Mouse (Mus musculus) adrenal gland, postnatal 14 days (tissue): Measurements from ENCODE around the gene Fkbp7. TPM values are rescaled to one million over a fixed set of nuclear protein-coding genes. Genes with fewer than 3 reads are reported as not detected.
"Not testable (repeated sequence)": the region's sequence is repeated elsewhere in the genome, so short reads cannot be mapped to it uniquely, and the experiment has no call there.

ENCODE experiments used
- DNase-seq: peaks from one replicate; pipeline ENCODE4 v3.0.0; 2021; ENCODE audit warnings: mixed read lengths
- total RNA-seq: library from RNA; stranded (reverse); gene quantifications from 2 replicates; pipeline ENCODE4 v1.2.3, GENCODE M21; 2021

The Fkbp7 gene
- total RNA-seq, 1 experiment from 2014 or later = 30.2 TPM

DNA sequence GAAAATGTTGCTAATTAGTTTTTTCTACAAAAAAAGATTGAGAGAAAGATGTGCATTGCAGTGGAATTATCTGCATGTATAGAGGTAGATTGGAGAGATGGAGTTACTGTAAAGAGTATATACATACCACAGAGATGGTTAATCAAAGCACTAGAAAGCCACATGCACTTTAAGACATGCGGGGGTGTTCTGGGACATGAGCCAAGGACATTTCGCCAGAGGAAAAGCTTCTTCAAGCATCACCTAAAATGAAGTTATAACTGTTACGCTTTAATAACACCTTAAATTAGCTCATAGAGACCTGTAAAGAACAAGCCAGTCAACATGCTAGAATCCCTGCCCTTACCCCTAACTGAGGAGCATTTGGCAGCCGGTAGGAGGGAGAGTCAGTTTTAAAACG, 5.7 kb downstream of the Fkbp7 start:
- DNase-seq = no peak

GRCm38 (mm10) chr2:76665531-76665930, 7.4 kb downstream of the Fkbp7 start:
- DNase-seq = no peak

DNA sequence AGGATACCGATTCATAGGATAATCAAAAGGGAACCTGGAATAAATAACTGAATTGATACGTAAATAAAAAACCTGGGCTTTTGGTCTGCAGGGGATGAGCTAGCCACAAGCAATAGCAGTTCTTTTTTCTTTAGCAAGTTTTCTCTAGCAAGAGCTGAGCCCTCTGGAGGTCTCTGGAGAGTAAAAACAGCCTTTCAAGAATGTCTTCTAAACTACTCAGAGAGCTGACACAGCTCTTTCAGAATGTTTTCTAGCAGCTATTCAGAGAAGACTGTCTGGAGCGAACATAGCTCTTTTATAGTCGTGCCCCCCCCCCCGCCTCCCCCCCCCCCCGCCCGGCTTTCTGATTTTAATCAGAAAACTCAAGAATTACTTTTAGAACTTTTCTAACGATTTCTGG, 13.5 kb downstream of the Fkbp7 start:
- DNase-seq = no peak

DNA sequence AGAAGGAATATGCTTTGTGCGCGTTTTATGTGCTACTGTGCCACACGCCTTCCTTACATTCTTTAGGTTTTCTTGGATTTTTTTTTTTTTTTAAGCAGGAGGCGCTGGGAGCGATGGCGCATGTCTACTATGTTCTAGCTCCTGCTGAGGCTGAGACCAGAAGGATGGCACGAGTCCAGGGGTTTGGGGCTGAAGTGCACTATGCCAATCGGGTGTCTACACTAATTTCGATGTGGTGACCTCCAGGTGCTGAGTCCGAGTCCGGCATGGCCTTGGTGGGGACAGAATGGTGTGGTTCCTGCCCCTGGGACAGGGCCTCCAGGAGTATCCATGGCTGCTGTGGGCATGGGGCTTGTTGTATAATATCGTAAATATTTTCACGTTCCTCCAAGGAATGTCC, 14.4 kb downstream of the Fkbp7 start:
- no peak for DNase-seq

GRCm38 (mm10) chr2:76655982-76656381, 16.9 kb downstream of the Fkbp7 start:
- DNase-seq = peak; percentile 33

DNA sequence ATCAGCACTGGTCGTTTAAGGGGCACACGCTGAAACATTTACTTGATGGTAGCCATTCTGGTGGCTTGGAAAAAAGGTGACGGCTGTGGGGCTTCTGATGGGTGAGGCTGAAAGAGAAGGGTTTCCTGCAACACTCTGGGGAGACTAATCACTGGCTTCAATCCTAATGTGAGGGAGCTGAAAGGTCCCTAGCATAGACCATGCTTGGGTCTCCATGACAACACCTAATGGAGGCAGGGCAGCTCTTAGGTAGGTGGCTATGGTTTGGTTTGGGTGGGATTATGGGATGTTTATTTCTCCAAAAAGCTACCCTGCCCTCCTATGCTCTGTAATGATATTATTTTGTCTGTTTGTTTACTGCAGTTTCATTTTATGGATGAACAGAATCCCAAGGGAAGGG, 17.5 kb downstream of the Fkbp7 start:
- no peak for DNase-seq

DNA sequence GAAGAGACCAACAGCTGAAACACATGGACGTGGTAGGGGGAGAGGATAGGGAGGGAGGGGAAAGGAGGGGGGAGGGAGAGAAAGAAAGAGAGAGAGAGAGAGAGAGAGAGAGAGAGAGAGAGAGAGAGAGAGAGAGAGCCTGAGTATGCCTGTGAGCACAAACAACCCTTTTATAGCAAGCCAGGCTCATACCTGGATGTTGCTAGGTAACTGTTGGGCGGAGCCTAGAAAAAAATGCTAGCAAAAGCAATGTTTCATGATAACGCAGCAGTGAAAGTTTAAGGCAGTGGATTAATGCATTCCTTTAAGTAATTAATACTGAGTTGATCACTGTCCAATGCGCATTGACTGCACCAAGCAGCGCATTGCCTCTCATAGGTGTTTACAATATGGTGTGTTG, 18.3 kb downstream of the Fkbp7 start:
- no peak for DNase-seq

- no peak for DNase-seq
These were observed 19.8 kb downstream of the Fkbp7 start for GRCm38 (mm10) chr2:76653070-76653469.

- DNase-seq = no peak
These were observed 24.2 kb downstream of the Fkbp7 start for GRCm38 (mm10) chr2:76648666-76649141.

DNA sequence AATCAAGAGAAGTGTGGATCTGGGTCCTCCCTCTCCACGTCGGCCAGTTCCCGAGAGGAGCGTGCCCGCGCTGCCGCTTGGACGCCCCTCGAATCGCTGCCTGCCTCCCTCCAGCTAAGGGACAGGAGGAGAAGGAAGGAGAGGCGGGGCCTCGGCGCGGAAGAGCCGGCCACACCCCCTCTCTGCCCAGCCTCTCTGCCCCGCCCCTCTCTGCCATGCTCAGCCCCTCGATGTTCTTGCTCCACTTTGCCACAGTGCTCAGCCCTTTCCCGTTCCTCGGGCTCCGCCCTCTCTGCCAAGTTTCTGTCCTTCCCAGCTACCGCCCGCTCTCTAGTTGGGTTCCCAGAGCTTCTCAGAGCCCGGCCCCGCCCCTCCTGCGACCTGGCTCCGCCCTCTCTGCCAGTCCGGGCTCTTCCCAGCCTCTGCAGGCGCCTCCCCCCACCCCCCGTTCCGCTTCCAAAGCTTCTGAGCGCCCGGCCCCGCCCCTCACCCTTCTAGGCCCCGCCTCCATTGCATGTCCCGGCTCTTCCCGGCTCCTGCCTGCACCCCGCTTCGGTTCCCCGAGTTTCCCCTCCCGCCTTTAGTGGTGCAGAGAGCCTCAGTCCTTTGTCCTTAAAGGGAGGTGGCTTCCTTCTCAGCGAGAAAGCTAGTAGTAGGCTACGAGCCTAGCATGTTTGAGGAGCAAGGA, 24.9 kb downstream of the Fkbp7 start, which contains the start of the genes Prkra and Pjvk:
Gene Prkra (minus strand): TSS at position 133 of the 688 bp plus-strand sequence.
Gene Pjvk (plus strand): TSS at position 594 of the 688 bp plus-strand sequence.
- peak; percentile 99 for DNase-seq

- DNase-seq = no peak
These were observed 25.5 kb downstream of the Fkbp7 start for GRCm38 (mm10) chr2:76647441-76647869.

- no peak for DNase-seq
These were observed 29.1 kb downstream of the Fkbp7 start for GRCm38 (mm10) chr2:76643801-76644200.

DNA sequence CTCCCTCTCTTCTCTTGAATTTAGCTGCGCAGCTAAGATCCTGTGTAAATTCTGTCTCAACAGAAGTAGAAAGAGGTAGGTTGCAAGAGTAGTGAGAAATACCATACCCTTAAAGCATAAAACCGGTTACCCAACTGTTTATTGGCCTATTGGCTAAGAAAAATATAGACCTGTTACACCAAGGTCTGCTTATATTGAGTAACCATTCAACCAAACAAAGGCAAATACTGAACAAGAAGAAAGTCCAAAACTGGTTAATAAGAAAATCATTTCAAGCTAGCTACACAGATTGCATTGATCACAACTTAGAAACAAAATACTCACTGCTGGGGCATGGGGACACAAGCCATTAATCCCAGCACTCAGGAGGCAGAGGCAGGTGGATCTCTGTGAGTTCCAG, 33.3 kb downstream of the Fkbp7 start:
- no peak for DNase-seq

- DNase-seq = peak; percentile 23
These were observed 41.3 kb downstream of the Fkbp7 start for GRCm38 (mm10) chr2:76631600-76631999.

DNA sequence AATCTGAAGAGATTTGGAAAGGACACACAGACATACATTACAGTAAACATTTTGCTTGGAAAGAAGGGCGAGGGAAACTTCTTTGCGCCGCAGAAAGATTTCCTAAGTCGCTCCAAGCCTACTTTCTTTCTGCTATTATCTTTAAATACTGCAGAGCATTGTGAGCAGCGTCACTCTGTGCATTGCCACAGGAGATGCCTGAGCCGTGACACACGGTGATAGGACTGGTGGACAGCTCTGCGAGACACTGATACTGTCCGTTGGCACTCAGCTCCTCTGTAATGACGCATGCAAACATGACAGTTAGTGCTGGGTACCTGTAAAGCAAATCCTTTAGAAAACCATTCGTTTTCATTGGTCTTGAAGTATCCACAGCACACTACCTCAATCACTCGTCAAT, 42.6 kb downstream of the Fkbp7 start:
- DNase-seq = no peak

DNA sequence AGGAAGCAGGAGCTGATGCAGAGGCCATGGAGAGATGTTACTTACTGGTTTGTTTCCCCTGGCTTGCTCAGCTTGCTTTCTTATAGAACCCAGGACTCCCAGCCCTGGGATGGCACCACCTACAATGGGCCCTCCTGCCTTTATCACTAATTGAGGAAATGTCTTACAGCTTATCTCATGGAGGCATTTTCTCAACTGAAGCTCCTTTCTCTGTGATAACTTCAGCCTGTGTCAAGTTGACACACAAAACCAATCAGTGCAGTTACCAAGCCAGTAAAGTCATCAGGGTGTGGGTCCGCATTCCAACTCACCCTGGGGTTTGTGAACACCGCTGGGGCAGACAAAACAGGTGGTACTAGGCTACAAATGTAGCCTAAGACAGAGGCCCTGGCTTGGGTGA, 50.6 kb downstream of the Fkbp7 start:
- not testable (repeated sequence) for DNase-seq

GRCm38 (mm10) chr2:76621724-76622123, 51.2 kb downstream of the Fkbp7 start:
- no peak for DNase-seq

DNA sequence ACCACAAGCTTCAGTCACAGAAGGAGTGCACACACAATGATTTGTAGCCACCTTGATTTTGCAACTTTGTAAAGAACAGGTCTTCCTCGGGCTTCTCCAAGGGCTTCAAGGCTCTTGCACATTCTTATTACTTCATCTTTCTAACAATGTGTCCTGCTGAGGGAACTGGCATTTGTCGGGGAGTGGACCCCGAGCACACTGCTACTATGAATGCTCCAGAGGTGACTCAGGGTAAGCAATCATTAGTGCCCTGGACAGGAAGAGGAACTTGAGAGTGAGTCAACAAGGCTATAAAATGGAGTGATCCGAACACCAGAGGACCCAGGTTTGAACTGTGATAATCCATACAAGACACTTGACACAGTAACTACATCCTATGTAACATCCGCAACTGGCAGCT, 52.7 kb downstream of the Fkbp7 start:
- DNase-seq = peak; percentile 13

DNA sequence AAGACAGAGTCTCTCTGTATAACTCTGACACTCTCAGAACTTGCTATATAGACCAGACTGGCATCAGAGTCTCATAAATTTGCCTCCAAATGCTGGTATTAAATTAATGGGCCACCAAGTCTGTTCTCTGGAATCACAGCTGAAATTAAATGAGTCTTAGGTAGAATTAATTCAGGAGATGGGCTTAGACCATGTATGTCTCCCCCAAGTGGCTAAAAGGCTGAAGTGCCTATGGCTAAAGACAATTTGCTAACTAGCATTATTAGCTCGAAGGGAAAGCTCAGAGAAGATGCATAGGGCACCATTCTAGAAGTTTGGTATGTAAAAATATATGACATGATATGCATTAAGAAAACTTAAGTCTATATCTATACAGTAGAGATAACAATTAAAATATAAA, 54.8 kb downstream of the Fkbp7 start:
- DNase-seq = peak; percentile 59

Other genes with a start within 250 kb of the Fkbp7 start
- 25.9 and 26.8 TPM in 2 replicates for gene Prkra, start 25.1 kb downstream of the Fkbp7 start, total RNA-seq
- not detected in 2 replicates for gene Pjvk, start 24.6 kb downstream of the Fkbp7 start, total RNA-seq
- gene Plekha3, start 2.2 kb upstream of the Fkbp7 start, total RNA-seq = 36.0 and 37.7 TPM in 2 replicates